Comparison of ENCODE assay signal across 9 mouse cellular contexts in genomic region chr1:38934668-38935067, GRCm38 (mm10). TPM values are rescaled to one million over a fixed set of nuclear protein-coding genes. Genes with fewer than 3 reads are reported as not detected.
DNase-seq lines count a peak whose midpoint lies in the region; ATAC-seq and TF ChIP-seq lines count a peak whose summit lies in the region.
"Had no signal": no experiment of that assay in that cellular context is flagged by ENCODE, and none has a peak within 500 bp of the region (broad histone marks: within the 10 kb centered on the region; RNA-seq: fewer than 3 reads in every experiment).

No protein-coding gene starts in this region.

- no peak overlapping the region for H3K9ac ChIP-seq in midbrain, embryonic 14.5 days (replicated peaks; ENCODE audit: low read length)
- H3K9ac ChIP-seq in midbrain, embryonic 13.5 days (replicated peaks): no peak overlapping the region
- H3K9ac ChIP-seq in liver, postnatal 0 days (replicated peaks): no peak overlapping the region
- H3K9ac ChIP-seq: neural tube, embryonic 12.5 days had no signal

- H3K36me3 ChIP-seq in midbrain, embryonic 14.5 days (ENCODE audit: control insufficient read depth, insufficient read depth, low read length): no peaks in the 10 kb centered on the region
- no peaks in the 10 kb centered on the region for H3K36me3 ChIP-seq in midbrain, embryonic 13.5 days
- H3K36me3 ChIP-seq in liver, postnatal 0 days (replicated peaks; ENCODE audit: insufficient read depth, low read length): no peaks in the 10 kb centered on the region
- H3K36me3 ChIP-seq: neural tube, embryonic 12.5 days had no signal

- DNase-seq in gastrocnemius, adult 2 months: no peak
- no peak for DNase-seq in gastrocnemius, adult 8-10 months (ENCODE audit: low spot score in 2 of 2)
- peak; percentile 28 for DNase-seq in midbrain, embryonic 14.5 days
- DNase-seq in liver, postnatal 0 days: peak; percentile 16
- no peak for DNase-seq in right cerebral cortex, postnatal 14 days
- no peak for DNase-seq in spleen, adult 12 weeks (ENCODE audit: low spot score)

- no peak overlapping the region for H3K27ac ChIP-seq in gastrocnemius, adult 2 months
- H3K27ac ChIP-seq in midbrain, embryonic 14.5 days (replicated peaks; ENCODE audit: low read depth, low read length): no peak overlapping the region
- H3K27ac ChIP-seq in midbrain, embryonic 13.5 days: no peak overlapping the region
- no peak overlapping the region for H3K27ac ChIP-seq in liver, postnatal 0 days (ENCODE audit: low read depth)
- H3K27ac ChIP-seq: neural tube, embryonic 12.5 days had no signal

- no peak overlapping the region for H3K4me3 ChIP-seq in gastrocnemius, adult 2 months
- no peak overlapping the region for H3K4me3 ChIP-seq in midbrain, embryonic 14.5 days (replicated peaks; ENCODE audit: low read depth, low read length)
- H3K4me3 ChIP-seq in midbrain, embryonic 13.5 days (replicated peaks): no peak overlapping the region
- no peak overlapping the region for H3K4me3 ChIP-seq in liver, postnatal 0 days (ENCODE audit: low read depth, low read length)
- H3K4me3 ChIP-seq: neural tube, embryonic 12.5 days had no signal

- peak; percentile 40 for TF ChIP-seq CTCF in gastrocnemius, adult 2 months (IDR thresholded peaks at IDR 0.05)
- TF ChIP-seq CTCF in liver, postnatal 0 days (IDR thresholded peaks at IDR 0.05; ENCODE audit: low read depth): peak; percentile 49

- no peak for TF ChIP-seq EP300 in liver, postnatal 0 days (IDR thresholded peaks at IDR 0.05; ENCODE audit: low read depth)

- H3K27me3 ChIP-seq in midbrain, embryonic 14.5 days (ENCODE audit: control insufficient read depth, insufficient read depth, low read length): no peaks in the 10 kb centered on the region
- no peaks in the 10 kb centered on the region for H3K27me3 ChIP-seq in midbrain, embryonic 13.5 days
- no peaks in the 10 kb centered on the region for H3K27me3 ChIP-seq in liver, postnatal 0 days (ENCODE audit: insufficient read depth, low read length)
- H3K27me3 ChIP-seq: neural tube, embryonic 12.5 days had no signal

- no peak overlapping the region for H3K4me2 ChIP-seq in midbrain, embryonic 14.5 days (ENCODE audit: low read length)
- H3K4me2 ChIP-seq in midbrain, embryonic 13.5 days (replicated peaks): no peak overlapping the region
- no peak overlapping the region for H3K4me2 ChIP-seq in liver, postnatal 0 days (ENCODE audit: low read depth, low read length)
- H3K4me2 ChIP-seq: neural tube, embryonic 12.5 days had no signal

- 26% methylated on average over 5 of the region's 5 CpGs for WGBS in midbrain, embryonic 14.5 days
- whole genome bisulfite sequencing in midbrain, embryonic 13.5 days: 28% methylated on average over 5 of the region's 5 CpGs
- WGBS in liver, postnatal 0 days (ENCODE audit: insufficient replicate concordance): 35% methylated on average over 5 of the region's 5 CpGs

- H3K4me1 ChIP-seq in midbrain, embryonic 14.5 days (ENCODE audit: control insufficient read depth, insufficient read depth, low read length): no peaks in the 10 kb centered on the region
- H3K4me1 ChIP-seq in midbrain, embryonic 13.5 days (replicated peaks): no peaks in the 10 kb centered on the region
- no peaks in the 10 kb centered on the region for H3K4me1 ChIP-seq in liver, postnatal 0 days (ENCODE audit: insufficient read depth)
- H3K4me1 ChIP-seq: neural tube, embryonic 12.5 days had no signal

- no peaks in the 10 kb centered on the region for H3K9me3 ChIP-seq in midbrain, embryonic 14.5 days (ENCODE audit: control insufficient read depth, low read length)
- H3K9me3 ChIP-seq in midbrain, embryonic 13.5 days: no peaks in the 10 kb centered on the region
- no peaks in the 10 kb centered on the region for H3K9me3 ChIP-seq in liver, postnatal 0 days (ENCODE audit: low read length)
- H3K9me3 ChIP-seq: neural tube, embryonic 12.5 days had no signal

- ATAC-seq in midbrain, embryonic 14.5 days (ENCODE audit: low FRiP score, low TSS enrichment): no peak
- no peak for ATAC-seq in midbrain, embryonic 13.5 days
- 0 out of 2 replicates have a peak, but pooled peaks have one; percentile 31 for ATAC-seq in cerebellum, adult (ENCODE audit: insufficient number of reproducible peaks, low FRiP score, low TSS enrichment)
- ATAC-seq in liver, postnatal 0 days: no peak

- intact Hi-C loops in gastrocnemius, adult 2 months (cut with DNase I): no loop called here

RNA-seq across cellular contexts. Expression of gene Nms, which starts 4.3 kb away (rescaled TPM):
- not detected for total RNA-seq in gastrocnemius, adult 2 months (2021)
- not detected for total RNA-seq in gastrocnemius, adult 8-10 months (2022)
- polyA plus RNA-seq in midbrain, embryonic 14.5 days (2014; fragmentation: Nextera tagmentation; extraction: Ambion mirVana): not detected in 2 replicates
- polyA plus RNA-seq in midbrain, embryonic 13.5 days (2015; fragmentation: Nextera tagmentation; extraction: Ambion mirVana): 0.43 TPM in 1 of 2 replicates, not detected in the other
- not detected in 2 replicates for polyA plus RNA-seq in liver, postnatal 0 days (2015; fragmentation: Nextera tagmentation; extraction: Ambion mirVana)

RNA-seq across cellular contexts. Expression of gene Chst10, which starts 36.7 kb away (rescaled TPM):
- under 1 TPM; 0.17 to 0.26 TPM for total RNA-seq in gastrocnemius, adult 2 months (2021)
- total RNA-seq in gastrocnemius, adult 8-10 months (2022): under 1 TPM in 3 of 4 experiments, not detected in 1; 0.16 to 0.36 (median 0.19) TPM
- polyA plus RNA-seq in midbrain, embryonic 14.5 days (2014; fragmentation: Nextera tagmentation; extraction: Ambion mirVana): 64.3 and 67.7 TPM in 2 replicates
- 45.9 and 46.6 TPM in 2 replicates for polyA plus RNA-seq in midbrain, embryonic 13.5 days (2015; fragmentation: Nextera tagmentation; extraction: Ambion mirVana)
- polyA plus RNA-seq in liver, postnatal 0 days (2015; fragmentation: Nextera tagmentation; extraction: Ambion mirVana): 0.17 and 0.33 TPM in 2 replicates

RNA-seq across cellular contexts. Expression of gene Pdcl3, which starts 50.7 kb away (rescaled TPM):
- 10 to 100 TPM; 68.9 to 69.1 TPM for total RNA-seq in gastrocnemius, adult 2 months (2021)
- total RNA-seq in gastrocnemius, adult 8-10 months (2022): 10 to 100 TPM; 61.7 to 82.6 (median 76.8) TPM
- polyA plus RNA-seq in midbrain, embryonic 14.5 days (2014; fragmentation: Nextera tagmentation; extraction: Ambion mirVana): 143 and 156 TPM in 2 replicates
- polyA plus RNA-seq in midbrain, embryonic 13.5 days (2015; fragmentation: Nextera tagmentation; extraction: Ambion mirVana): 158 and 171 TPM in 2 replicates
- polyA plus RNA-seq in liver, postnatal 0 days (2015; fragmentation: Nextera tagmentation; extraction: Ambion mirVana): 42.5 and 42.8 TPM in 2 replicates

Comparison
In these comparisons a context has a peak if more than half of its experiments do, and no peak if none do; other contexts are left out.
1. DNase-seq: peak in midbrain, embryonic 14.5 days (single experiment) and liver, postnatal 0 days (single experiment); none in gastrocnemius, adult 2 months (single experiment), gastrocnemius, adult 8-10 months (0 of 2), right cerebral cortex, postnatal 14 days (single experiment) and spleen, adult 12 weeks (single experiment).
2. RNA of gene Chst10, which starts 36.7 kb away (polyA plus RNA-seq): 64.3 to 67.7 TPM in midbrain, embryonic 14.5 days and 45.9 to 46.6 TPM in midbrain, embryonic 13.5 days; 0.17 to 0.33 TPM in liver, postnatal 0 days; every median in the first group is over 10 times any median in the second.